Mouse (Mus musculus): Measurements from ENCODE around the gene Gm525. TPM values are rescaled to one million over a fixed set of nuclear protein-coding genes. Genes with fewer than 3 reads are reported as not detected.
A peak's percentile ranks its signal among the peaks of the same experiment; 100 is the strongest.
"Not testable (repeated sequence)": the region's sequence is repeated elsewhere in the genome, so short reads cannot be mapped to it uniquely, and the experiment has no call there.

Gm525 gene
- polyA plus RNA-seq, 1 experiment from 2014 or later: not detected

DNA sequence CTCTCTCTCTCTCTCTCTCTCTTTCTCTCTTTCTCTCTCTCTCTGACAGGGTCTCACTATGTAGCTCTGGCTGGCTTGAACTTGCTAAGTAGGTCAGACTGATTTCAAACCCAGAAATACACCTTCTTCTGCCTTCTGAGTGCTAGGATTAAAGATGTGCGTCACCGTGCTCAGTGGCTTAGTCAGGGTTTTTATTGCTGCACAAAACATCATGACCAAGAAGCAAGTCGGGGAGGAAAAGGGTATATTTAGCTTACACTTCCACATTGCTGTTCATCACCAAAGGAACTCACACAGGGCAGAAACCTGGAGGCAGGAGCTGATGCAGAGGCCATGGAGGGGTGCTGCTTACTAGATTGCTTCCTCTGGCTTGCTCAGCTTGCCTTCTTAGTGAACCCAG, 9.1 kb downstream of the Gm525 start:
- H3K4me1 ChIP-seq; H3K4me2 ChIP-seq; H3K4me3 ChIP-seq (replicated peaks); H3K27ac ChIP-seq; H3K36me3 ChIP-seq (replicated peaks); H3K9ac ChIP-seq; H3K27me3 ChIP-seq; H3K9me3 ChIP-seq; ATAC-seq (ENCODE audit: low FRiP score): not testable (repeated sequence)
- 87% methylated on average over 3 of the region's 3 CpGs for WGBS

DNA sequence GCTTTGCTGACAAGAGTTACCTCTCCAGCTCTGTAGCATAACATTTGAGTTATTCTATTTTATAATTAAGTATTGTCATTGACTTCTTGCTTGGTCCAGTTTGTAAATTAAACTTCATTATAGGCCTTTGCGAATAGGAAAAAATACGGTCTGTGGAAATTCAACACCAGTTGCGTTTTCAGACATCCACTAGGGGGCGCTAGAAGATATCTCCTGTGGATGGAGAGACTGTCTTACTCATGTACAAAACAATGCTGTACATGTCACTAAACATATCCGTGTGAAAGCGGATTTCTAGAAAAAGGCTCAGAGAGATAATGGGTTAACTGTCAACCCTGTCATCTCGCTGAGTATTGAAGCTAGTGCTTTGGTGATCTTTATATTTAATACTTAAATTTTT, 11.0 kb downstream of the Gm525 start:
- H3K9ac ChIP-seq: no peak overlapping the region
- H3K27ac ChIP-seq: no peak overlapping the region
- H3K4me2 ChIP-seq: no peak overlapping the region
- no peaks in the 10 kb centered on the region for H3K27me3 ChIP-seq
- no peaks in the 10 kb centered on the region for H3K36me3 ChIP-seq (replicated peaks)
- H3K4me1 ChIP-seq: no peaks in the 10 kb centered on the region
- no peaks in the 10 kb centered on the region for H3K9me3 ChIP-seq
- no peak for ATAC-seq (ENCODE audit: low FRiP score)
- H3K4me3 ChIP-seq (replicated peaks): no peak overlapping the region
- WGBS: 43% methylated on average over 7 of the region's 7 CpGs

DNA sequence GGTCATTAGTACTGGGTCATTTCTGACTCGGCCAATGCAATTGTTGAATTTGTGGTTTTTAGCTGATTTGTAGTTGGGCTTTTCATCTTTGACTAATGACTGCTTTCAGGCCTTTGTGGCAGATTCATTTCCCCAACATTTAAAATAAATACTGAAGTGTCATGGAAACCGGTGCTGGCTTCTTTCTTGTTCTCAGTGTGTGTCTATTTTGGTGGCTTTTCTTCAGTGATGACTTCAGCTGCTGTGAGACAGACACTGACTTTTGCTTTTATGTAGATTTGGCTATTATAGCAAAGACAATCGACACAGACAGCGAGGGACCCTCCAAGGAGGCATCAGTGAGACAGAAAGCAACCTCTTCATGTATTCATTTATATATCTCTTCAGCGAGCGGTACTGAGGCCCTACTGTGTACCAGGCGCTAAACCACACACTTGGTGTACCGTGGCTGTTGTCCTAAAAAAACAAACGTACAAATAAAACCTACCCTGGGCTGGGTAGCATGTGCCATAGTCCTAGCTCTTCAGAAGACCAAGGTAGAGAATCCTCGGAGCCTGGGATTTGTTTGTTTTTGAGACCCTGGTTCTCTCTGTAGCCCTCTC, 12.7 kb downstream of the Gm525 start:
- no peaks in the 10 kb centered on the region for H3K9me3 ChIP-seq
- no peak overlapping the region for H3K4me2 ChIP-seq
- H3K9ac ChIP-seq: no peak overlapping the region
- WGBS: 85% methylated on average over 10 of the region's 10 CpGs
- no peak overlapping the region for H3K4me3 ChIP-seq (replicated peaks)
- no peak for ATAC-seq (ENCODE audit: low FRiP score)
- H3K4me1 ChIP-seq: no peaks in the 10 kb centered on the region
- H3K27ac ChIP-seq: no peak overlapping the region
- no peaks in the 10 kb centered on the region for H3K27me3 ChIP-seq
- no peaks in the 10 kb centered on the region for H3K36me3 ChIP-seq (replicated peaks)

DNA sequence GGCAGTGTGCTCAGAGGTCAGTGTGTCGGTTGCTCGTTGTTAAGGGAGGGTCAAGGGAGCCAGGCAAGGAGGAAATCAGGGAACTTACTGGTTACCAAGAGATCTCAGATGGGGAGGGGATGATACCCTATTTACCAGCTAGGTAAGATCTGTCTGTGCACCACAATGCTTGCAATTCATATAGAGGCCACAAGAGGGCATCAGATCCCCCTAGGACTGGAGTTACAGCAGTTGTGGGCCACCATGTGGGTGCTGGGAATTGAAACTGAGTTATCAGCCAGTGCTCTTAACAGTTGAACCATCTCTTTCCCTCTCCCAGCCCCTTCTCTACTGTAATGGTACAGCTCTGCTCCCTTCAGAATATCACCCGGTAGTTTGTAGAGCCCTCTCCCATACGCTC, 15.1 kb downstream of the Gm525 start:
- H3K36me3 ChIP-seq (replicated peaks): no peaks in the 10 kb centered on the region
- H3K4me2 ChIP-seq: no peak overlapping the region
- no peaks in the 10 kb centered on the region for H3K4me1 ChIP-seq
- no peak overlapping the region for H3K4me3 ChIP-seq (replicated peaks)
- no peak for ATAC-seq (ENCODE audit: low FRiP score)
- no peaks in the 10 kb centered on the region for H3K9me3 ChIP-seq
- H3K27ac ChIP-seq: no peak overlapping the region
- 93% methylated on average over 4 of the region's 4 CpGs for WGBS
- no peak overlapping the region for H3K9ac ChIP-seq
- no peaks in the 10 kb centered on the region for H3K27me3 ChIP-seq

DNA sequence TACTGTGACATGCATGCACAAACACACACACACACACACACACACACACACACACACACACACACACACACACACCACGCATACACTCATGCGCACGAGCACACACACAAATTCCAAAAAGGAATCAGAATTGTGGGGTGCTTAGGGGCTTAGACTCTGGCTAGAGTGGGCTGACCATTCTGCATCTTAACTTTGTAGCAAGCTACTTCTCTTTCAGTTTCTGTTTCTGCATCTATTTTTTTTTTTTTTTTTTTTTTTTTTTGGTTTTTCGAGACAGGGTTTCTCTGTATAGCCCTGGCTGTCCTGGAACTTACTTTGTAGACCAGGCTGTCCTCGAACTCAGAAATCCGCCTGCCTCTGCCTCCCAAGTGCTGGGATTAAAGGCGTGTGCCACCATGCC, 16.7 kb downstream of the Gm525 start:
- not testable (repeated sequence) for H3K9me3 ChIP-seq; H3K36me3 ChIP-seq (replicated peaks); H3K4me2 ChIP-seq; H3K9ac ChIP-seq; H3K4me3 ChIP-seq (replicated peaks); H3K27me3 ChIP-seq; H3K4me1 ChIP-seq; H3K27ac ChIP-seq; ATAC-seq (ENCODE audit: low FRiP score)
- 84% methylated on average over 6 of the region's 7 CpGs for WGBS

DNA sequence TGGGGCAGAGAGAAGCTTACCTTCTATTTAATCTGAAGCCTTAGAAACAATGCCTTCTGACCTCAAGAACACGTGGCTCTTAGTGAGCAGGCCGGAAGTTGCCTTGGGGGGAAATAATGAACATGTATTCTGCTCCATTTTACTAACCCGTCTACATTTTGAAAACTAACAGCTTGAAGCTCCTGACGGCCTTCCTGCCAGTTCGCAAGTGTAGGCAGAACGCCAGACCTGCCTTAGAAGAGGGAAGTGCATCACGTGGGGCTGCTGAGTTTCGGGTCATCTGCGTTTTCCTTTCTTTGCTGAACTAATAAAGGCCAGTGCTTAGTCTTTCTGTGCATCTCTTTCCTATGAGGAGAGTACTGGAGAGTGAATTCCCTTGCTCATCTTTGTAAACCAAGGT, 19.1 kb downstream of the Gm525 start:
- Histone ChIP-seq H3K9ac (no peak overlapping the region), H3K9me3 (no peaks in the 10 kb centered on the region), H3K4me3 (replicated peaks) (no peak overlapping the region), H3K4me2 (no peak overlapping the region), H3K4me1 (no peaks in the 10 kb centered on the region), H3K27ac (no peak overlapping the region), H3K27me3 (no peaks in the 10 kb centered on the region), H3K36me3 (replicated peaks) (no peaks in the 10 kb centered on the region)
- WGBS: 82% methylated on average over 9 of the region's 9 CpGs
- ATAC-seq (ENCODE audit: low FRiP score): no peak

DNA sequence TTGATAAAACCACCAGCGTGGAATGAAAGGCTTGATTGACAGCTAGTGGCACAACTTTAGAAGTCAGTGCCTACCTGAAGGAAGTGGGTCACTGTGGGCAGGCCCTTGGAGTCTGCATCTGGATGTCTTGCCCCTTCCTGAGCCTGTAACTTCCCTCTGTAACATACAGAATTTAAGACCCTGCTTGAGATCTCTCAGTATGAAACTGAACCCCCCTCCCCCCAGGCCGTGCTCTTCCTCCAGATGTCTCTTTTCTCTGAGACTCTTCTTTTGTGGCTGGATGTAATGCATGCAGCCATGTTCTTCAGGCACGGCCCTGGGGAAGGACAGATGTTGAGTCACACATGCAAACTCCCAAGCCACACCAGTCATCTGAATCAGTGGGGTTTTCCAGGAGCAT, 21.7 kb downstream of the Gm525 start:
- ATAC-seq (ENCODE audit: low FRiP score): no peak
- H3K27ac ChIP-seq: no peak overlapping the region

DNA sequence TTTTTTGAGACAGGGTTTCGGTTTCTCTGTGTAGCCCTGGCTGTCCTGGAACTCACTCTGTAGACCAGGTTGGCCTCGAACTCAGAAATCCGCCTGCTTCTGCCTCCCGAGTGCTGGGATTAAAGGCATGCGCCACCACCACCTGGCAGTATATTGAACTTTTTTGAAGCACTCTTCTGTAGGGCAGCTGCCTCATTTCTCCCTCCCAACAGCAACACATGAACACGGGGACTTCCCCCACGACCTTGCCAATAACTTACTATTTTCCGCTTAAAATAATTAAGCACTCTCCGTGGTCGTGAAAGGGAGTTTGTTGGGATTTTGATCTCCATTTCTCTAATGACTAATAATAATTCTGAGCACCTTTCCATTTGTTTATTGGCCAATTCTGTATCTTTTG, 23.7 kb downstream of the Gm525 start:
- not testable (repeated sequence) for ATAC-seq (ENCODE audit: low FRiP score); H3K4me1 ChIP-seq; H3K9me3 ChIP-seq; H3K4me3 ChIP-seq (replicated peaks); H3K9ac ChIP-seq; H3K27ac ChIP-seq; H3K4me2 ChIP-seq; H3K27me3 ChIP-seq; H3K36me3 ChIP-seq (replicated peaks)
- WGBS: 88% methylated on average over 10 of the region's 10 CpGs

More for the DNA sequence above, 21.7 kb downstream of the Gm525 start:
- Histone ChIP-seq H3K36me3 (replicated peaks) (no peaks in the 10 kb centered on the region), H3K27me3 (no peaks in the 10 kb centered on the region), H3K4me3 (replicated peaks) (no peak overlapping the region), H3K9me3 (no peaks in the 10 kb centered on the region), H3K4me1 (no peaks in the 10 kb centered on the region), H3K4me2 (no peak overlapping the region), H3K9ac (no peak overlapping the region)
- 80% methylated on average over 3 of the region's 3 CpGs for WGBS

DNA sequence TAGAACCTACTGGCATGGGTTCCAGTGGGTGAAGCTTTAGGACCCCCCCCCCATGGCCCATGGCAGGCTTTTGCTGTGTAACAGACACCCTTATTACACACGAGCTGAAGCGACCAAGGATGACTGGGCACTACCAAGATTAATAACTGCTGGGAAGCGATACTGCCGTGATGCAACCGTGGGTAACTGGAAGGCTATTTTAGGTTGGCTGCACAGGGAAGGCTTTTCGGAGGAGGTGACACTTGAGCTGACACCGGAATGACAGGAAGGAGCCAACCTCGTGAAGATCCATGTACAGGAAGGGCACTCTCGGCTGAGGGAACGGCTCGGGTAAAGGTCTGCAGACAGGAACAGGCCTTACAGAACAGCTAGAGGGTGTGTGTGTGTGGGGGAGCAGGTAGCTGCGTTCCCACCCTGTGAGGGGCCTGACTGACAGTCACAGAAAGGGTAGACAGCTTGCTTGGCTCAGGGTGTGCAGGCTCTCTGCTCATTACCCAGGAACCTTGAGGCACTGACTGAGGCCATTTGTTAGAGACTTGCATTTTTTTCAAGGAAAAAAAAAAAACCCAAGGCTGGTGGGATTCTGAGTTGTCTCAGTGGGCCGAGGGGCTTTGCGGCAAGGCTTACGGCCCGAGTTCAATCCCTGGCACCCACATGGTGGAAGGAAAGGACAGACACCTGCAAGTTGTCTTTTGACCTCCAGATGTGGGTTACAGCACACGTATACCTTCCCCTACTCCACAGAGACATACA, 24.6 kb downstream of the Gm525 start:
- Histone ChIP-seq H3K9ac (no peak overlapping the region), H3K9me3 (no peaks in the 10 kb centered on the region), H3K27ac (no peak overlapping the region), H3K27me3 (no peaks in the 10 kb centered on the region), H3K4me3 (replicated peaks) (no peak overlapping the region), H3K4me2 (no peak overlapping the region), H3K4me1 (no peaks in the 10 kb centered on the region), H3K36me3 (replicated peaks) (no peaks in the 10 kb centered on the region)
- no peak for ATAC-seq (ENCODE audit: low FRiP score)
- WGBS: 86% methylated on average over 17 of the region's 17 CpGs

DNA sequence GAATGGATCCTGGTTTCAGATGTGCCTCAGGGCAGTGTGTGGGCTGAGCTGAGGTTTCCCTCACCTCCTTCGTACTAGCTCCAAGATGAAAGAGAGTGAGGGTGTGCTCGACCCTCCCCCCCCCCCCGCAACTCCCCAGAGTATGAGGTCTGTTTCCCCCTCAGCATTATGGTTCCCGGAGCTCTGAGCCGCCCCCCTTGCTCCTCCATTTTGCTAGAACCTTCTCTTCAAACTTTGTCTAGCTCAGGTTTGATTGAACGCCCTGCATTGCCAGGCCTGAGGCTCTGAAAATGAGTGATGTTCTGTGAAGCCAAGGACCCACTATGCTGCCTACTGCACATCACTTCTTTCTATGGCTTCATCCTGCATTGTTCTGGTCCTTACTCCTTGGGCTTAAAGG, 25.3 kb downstream of the Gm525 start:
- Histone ChIP-seq H3K4me2 (no peak overlapping the region), H3K27me3 (no peaks in the 10 kb centered on the region), H3K4me3 (replicated peaks) (no peak overlapping the region), H3K4me1 (no peaks in the 10 kb centered on the region), H3K9me3 (no peaks in the 10 kb centered on the region), H3K36me3 (replicated peaks) (no peaks in the 10 kb centered on the region), H3K27ac (no peak overlapping the region), H3K9ac (no peak overlapping the region)
- WGBS: 81% methylated on average over 6 of the region's 6 CpGs
- no peak for ATAC-seq (ENCODE audit: low FRiP score)

DNA sequence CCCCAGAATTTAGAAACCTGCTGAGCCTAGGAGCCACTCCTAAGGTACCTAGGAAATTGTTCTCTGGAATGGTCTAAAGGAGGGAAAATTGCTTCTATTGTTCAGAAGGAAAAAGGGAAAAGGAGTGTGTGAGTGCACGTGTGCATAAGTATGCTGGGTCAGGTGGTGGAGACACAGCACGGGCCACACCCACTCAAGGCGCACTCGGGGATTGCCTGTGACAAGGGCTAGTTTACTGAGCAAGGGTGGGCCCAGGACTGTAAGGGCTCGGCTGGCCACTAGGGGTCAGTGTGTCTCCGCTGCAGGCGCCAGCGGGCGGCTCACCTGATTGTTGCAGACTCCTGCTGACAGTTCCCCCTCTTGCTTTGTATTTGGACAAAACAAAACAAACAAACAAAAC, 26.8 kb downstream of the Gm525 start:
- Histone ChIP-seq H3K9ac (no peak overlapping the region), H3K27ac (no peak overlapping the region), H3K4me2 (peak overlapping the region; percentile 33), H3K36me3 (replicated peaks) (no peaks in the 10 kb centered on the region), H3K27me3 (no peaks in the 10 kb centered on the region), H3K4me3 (replicated peaks) (no peak overlapping the region), H3K9me3 (no peaks in the 10 kb centered on the region), H3K4me1 (no peaks in the 10 kb centered on the region)
- 2% methylated on average over 9 of the region's 9 CpGs for WGBS
- ATAC-seq (ENCODE audit: low FRiP score): peak; percentile 82

DNA sequence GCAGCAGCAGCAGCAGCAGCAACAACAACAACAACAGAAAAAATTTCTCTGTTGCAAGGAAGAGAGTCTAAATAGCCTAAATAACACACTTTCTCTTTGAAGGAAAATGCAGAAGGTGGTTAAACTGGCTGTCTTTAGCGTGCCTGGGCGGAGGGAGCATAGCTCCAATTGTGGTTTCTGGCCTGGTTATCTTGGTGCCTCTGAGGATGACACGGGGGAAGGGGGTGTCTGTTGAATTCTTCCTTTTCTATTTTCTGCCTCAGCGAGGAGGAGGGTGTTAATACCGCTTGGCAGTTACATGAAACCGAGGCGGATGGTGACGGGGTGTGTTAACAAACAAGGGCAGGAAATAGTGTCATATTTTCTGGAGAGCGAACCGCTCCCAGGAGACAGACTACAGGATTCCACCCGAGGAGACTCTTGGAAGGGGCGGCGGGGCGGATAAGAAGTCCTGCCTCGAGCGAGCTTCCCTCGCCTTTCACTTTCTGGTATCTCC, 27.2 kb downstream of the Gm525 start:
- no peaks in the 10 kb centered on the region for H3K9me3 ChIP-seq
- H3K36me3 ChIP-seq (replicated peaks): no peaks in the 10 kb centered on the region
- WGBS: 45% methylated on average over 17 of the region's 17 CpGs
- H3K9ac ChIP-seq: no peak overlapping the region
- H3K4me2 ChIP-seq: peak overlapping the region; percentile 33
- no peak overlapping the region for H3K4me3 ChIP-seq (replicated peaks)
- no peaks in the 10 kb centered on the region for H3K27me3 ChIP-seq
- no peak overlapping the region for H3K27ac ChIP-seq
- no peak for ATAC-seq (ENCODE audit: low FRiP score)
- no peaks in the 10 kb centered on the region for H3K4me1 ChIP-seq

DNA sequence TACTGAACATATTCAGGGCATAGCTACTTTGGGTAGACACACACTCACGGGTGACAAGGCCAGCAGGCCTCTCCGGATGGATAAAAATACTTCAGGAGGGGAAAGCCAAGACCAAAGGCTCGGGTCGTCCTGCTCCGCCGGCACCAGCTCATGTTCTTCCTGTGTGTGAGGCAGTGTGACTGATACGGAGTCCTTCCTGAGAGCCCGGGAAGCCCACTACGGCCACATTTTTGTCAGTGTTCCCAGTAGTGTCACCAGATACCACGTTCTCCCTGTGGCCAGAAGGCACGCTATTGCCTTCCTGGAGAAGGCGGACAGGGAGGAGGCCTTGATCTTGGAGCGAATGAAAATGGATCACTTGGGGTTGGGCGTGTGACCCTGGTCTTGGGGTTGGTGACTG, 29.5 kb downstream of the Gm525 start:
- H3K9me3 ChIP-seq: no peaks in the 10 kb centered on the region
- no peak for ATAC-seq (ENCODE audit: low FRiP score)
- WGBS: 95% methylated on average over 14 of the region's 14 CpGs
- H3K4me2 ChIP-seq: no peak overlapping the region
- no peaks in the 10 kb centered on the region for H3K27me3 ChIP-seq
- H3K36me3 ChIP-seq (replicated peaks): no peaks in the 10 kb centered on the region
- no peaks in the 10 kb centered on the region for H3K4me1 ChIP-seq
- no peak overlapping the region for H3K27ac ChIP-seq
- no peak overlapping the region for H3K4me3 ChIP-seq (replicated peaks)
- H3K9ac ChIP-seq: no peak overlapping the region

Data from forebrain, embryonic 12.5 days (tissue).